In the genomic region with DNA sequence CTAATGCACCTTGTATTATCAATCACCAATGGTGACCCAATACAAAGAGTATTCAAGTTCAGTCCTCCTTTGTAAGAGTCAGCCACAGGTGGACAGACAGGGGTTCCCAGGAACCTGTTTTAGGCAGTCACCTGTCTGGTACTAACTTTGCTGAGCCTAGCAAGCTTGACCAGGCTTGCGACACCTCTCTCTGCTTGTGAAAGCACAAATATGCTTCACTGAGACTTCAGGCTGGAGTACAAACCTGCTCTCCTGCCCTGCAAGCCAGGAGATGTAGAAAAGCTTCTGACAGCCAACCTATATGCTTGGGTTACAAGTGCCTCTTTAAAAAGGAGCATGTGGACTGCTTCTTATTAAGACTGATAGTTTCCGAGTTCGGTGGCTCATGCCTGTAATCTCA, we compare ENCODE assay signal across 23 mouse cellular contexts. TPM values are rescaled to one million over a fixed set of nuclear protein-coding genes. Genes with fewer than 3 reads are reported as not detected.
DNase-seq lines count a peak whose midpoint lies in the region; ATAC-seq and TF ChIP-seq lines count a peak whose summit lies in the region.
"Had no signal": no experiment of that assay in that cellular context is flagged by ENCODE, and none has a peak within 500 bp of the region (broad histone marks: within the 10 kb centered on the region; RNA-seq: fewer than 3 reads in every experiment).

No protein-coding gene starts in this region.

- ATAC-seq in heart, embryonic 13.5 days (ENCODE audit: extremely low read depth, insufficient number of reproducible peaks, low FRiP score, low TSS enrichment): no peak
- ATAC-seq in lung, embryonic 16.5 days (ENCODE audit: low read depth): peak; percentile 71
- no peak for ATAC-seq in stomach, embryonic 16.5 days (ENCODE audit: insufficient read depth, low FRiP score)
- no peak for ATAC-seq in inflammation-experienced regulatory T-cells, adult 6 months
- ATAC-seq: midbrain, embryonic 13.5 days had no signal

- no peaks in the 10 kb centered on the region for H3K9me3 ChIP-seq in heart, embryonic 13.5 days
- H3K9me3 ChIP-seq in lung, embryonic 16.5 days (ENCODE audit: control insufficient read depth, low read length): no peaks in the 10 kb centered on the region
- H3K9me3 ChIP-seq in stomach, embryonic 16.5 days (replicated peaks; ENCODE audit: control insufficient read depth, low read length): no peaks in the 10 kb centered on the region
- H3K9me3 ChIP-seq: embryonic facial prominence, embryonic 12.5 days; liver, embryonic 13.5 days; midbrain, embryonic 13.5 days; neural tube, embryonic 13.5 days had no signal

- H3K4me3 ChIP-seq in heart, embryonic 13.5 days: no peak overlapping the region
- H3K4me3 ChIP-seq in lung, adult 2 months (replicated peaks; ENCODE audit: extremely low read depth, low read depth, low read length): no peak overlapping the region
- H3K4me3 ChIP-seq in lung, embryonic 16.5 days (ENCODE audit: low read length): no peak overlapping the region
- no peak overlapping the region for H3K4me3 ChIP-seq in stomach, embryonic 16.5 days (replicated peaks; ENCODE audit: low read length)
- H3K4me3 ChIP-seq in layer of hippocampus, adult 2 months: no peak overlapping the region
- H3K4me3 ChIP-seq: embryonic facial prominence, embryonic 12.5 days; gastrocnemius, adult 2 months; left cerebral cortex, adult 2 months; liver, embryonic 13.5 days; midbrain, embryonic 13.5 days; neural tube, embryonic 13.5 days had no signal

- H3K9ac ChIP-seq in heart, embryonic 13.5 days: 0 out of 2 replicates have a peak overlapping the region, but pooled peaks have one; percentile 8
- no peak overlapping the region for H3K9ac ChIP-seq in lung, embryonic 16.5 days (ENCODE audit: low read length)
- no peak overlapping the region for H3K9ac ChIP-seq in stomach, embryonic 16.5 days (ENCODE audit: low read length)
- H3K9ac ChIP-seq: embryonic facial prominence, embryonic 12.5 days; liver, embryonic 13.5 days; midbrain, embryonic 13.5 days; neural tube, embryonic 13.5 days had no signal

- no peak for TF ChIP-seq POLR2A in lung, adult 2 months (IDR thresholded peaks at IDR 0.05; ENCODE audit: borderline replicate concordance, extremely low read depth, low read depth, low read length)

- WGBS in heart, embryonic 13.5 days: 33% methylated on average over 3 of the region's 3 CpGs
- WGBS in lung, adult 2 months: 39% methylated on average over 3 of the region's 3 CpGs
- 27% methylated on average over 3 of the region's 3 CpGs for WGBS in lung, embryonic 16.5 days
- 46% methylated on average over 3 of the region's 3 CpGs for WGBS in stomach, embryonic 16.5 days

- no peaks in the 10 kb centered on the region for H3K27me3 ChIP-seq in heart, embryonic 13.5 days (replicated peaks)
- H3K27me3 ChIP-seq in lung, embryonic 16.5 days (ENCODE audit: control insufficient read depth, insufficient read depth, low read depth, low read length): no peaks in the 10 kb centered on the region
- H3K27me3 ChIP-seq in stomach, embryonic 16.5 days (ENCODE audit: control insufficient read depth, insufficient read depth, low read length): no peaks in the 10 kb centered on the region
- H3K27me3 ChIP-seq: CH12.LX; embryonic facial prominence, embryonic 12.5 days; liver, embryonic 13.5 days; midbrain, embryonic 13.5 days; neural tube, embryonic 13.5 days had no signal

- H3K4me2 ChIP-seq in heart, embryonic 13.5 days: peak overlapping the region; percentile 20; the same call in 1 of the 2 replicates
- no peak overlapping the region for H3K4me2 ChIP-seq in lung, embryonic 16.5 days (ENCODE audit: low read depth, low read length)
- H3K4me2 ChIP-seq in stomach, embryonic 16.5 days (ENCODE audit: low read depth, low read length): no peak overlapping the region
- H3K4me2 ChIP-seq: embryonic facial prominence, embryonic 12.5 days; liver, embryonic 13.5 days; midbrain, embryonic 13.5 days; neural tube, embryonic 13.5 days had no signal

- DNase-seq in heart, adult 11 months: no peak
- peak; percentile 14 to 59 for DNase-seq in lung, adult 18-20 months
- DNase-seq in lung, adult 2 months: no peak
- DNase-seq in layer of hippocampus, adult 2 months (ENCODE audit: low spot score in 2 of 2): no peak
- DNase-seq: adrenal gland, postnatal 14 days; cerebellum, adult 9-11 months; gastrocnemius, adult 2 months; kidney, adult 18-20 months; left cerebral cortex, postnatal 4 days; liver, embryonic 13.5 days; right cerebral cortex, adult 18-20 months; thymus, postnatal 36 days had no signal

- H3K4me1 ChIP-seq in heart, embryonic 13.5 days: peaks cover 34% of the 10 kb centered on the region
- no peaks in the 10 kb centered on the region for H3K4me1 ChIP-seq in lung, adult 2 months (ENCODE audit: control insufficient read depth, insufficient read depth, low read length)
- H3K4me1 ChIP-seq in lung, embryonic 16.5 days (replicated peaks; ENCODE audit: control insufficient read depth, insufficient read depth, low read length): no peaks in the 10 kb centered on the region
- H3K4me1 ChIP-seq in stomach, embryonic 16.5 days (ENCODE audit: control insufficient read depth, insufficient read depth, low read length): no peaks in the 10 kb centered on the region
- H3K4me1 ChIP-seq: midbrain, embryonic 13.5 days; neural tube, embryonic 13.5 days had no signal

- H3K27ac ChIP-seq in heart, embryonic 13.5 days (replicated peaks): peak overlapping the region; percentile 40; the same call in 1 of the 2 replicates
- no peak overlapping the region for H3K27ac ChIP-seq in lung, embryonic 16.5 days (ENCODE audit: low read length)
- H3K27ac ChIP-seq in stomach, embryonic 16.5 days (ENCODE audit: low read length): peak overlapping the region; percentile 31; the same call in 1 of the 2 replicates
- H3K27ac ChIP-seq in layer of hippocampus, adult 2 months: no peak overlapping the region
- H3K27ac ChIP-seq: embryonic facial prominence, embryonic 12.5 days; gastrocnemius, adult 2 months; kidney, postnatal 0 days; left cerebral cortex, adult 2 months; liver, embryonic 13.5 days; midbrain, embryonic 13.5 days; neural tube, embryonic 13.5 days had no signal

- TF ChIP-seq CTCF in lung, adult 2 months (IDR thresholded peaks at IDR 0.05; ENCODE audit: insufficient read depth, low read length): no peak
- TF ChIP-seq CTCF in layer of hippocampus, adult 2 months (conservative IDR thresholded peaks at IDR 0.05): no peak

- no peaks in the 10 kb centered on the region for H3K36me3 ChIP-seq in heart, embryonic 13.5 days
- no peaks in the 10 kb centered on the region for H3K36me3 ChIP-seq in lung, embryonic 16.5 days (ENCODE audit: control insufficient read depth, insufficient read depth, low read length)
- no peaks in the 10 kb centered on the region for H3K36me3 ChIP-seq in stomach, embryonic 16.5 days (ENCODE audit: control insufficient read depth, insufficient read depth, low read length)
- H3K36me3 ChIP-seq: embryonic facial prominence, embryonic 12.5 days; liver, embryonic 13.5 days; midbrain, embryonic 13.5 days; neural tube, embryonic 13.5 days had no signal

RNA-seq across cellular contexts. Expression of gene Dsp, which starts 22.8 kb away (rescaled TPM):
- polyA plus RNA-seq in heart, embryonic 13.5 days (2015; fragmentation: Nextera tagmentation; extraction: Ambion mirVana): 29.9 and 31.9 TPM in 2 replicates
- polyA plus RNA-seq in lung, adult 2 months (2012; rRNA removed): 6.0 and 19.0 TPM in 2 replicates
- 7.3 and 7.7 TPM in 2 replicates for polyA plus RNA-seq in lung, embryonic 16.5 days (2015; fragmentation: Nextera tagmentation; extraction: Ambion mirVana)
- polyA plus RNA-seq in stomach, embryonic 16.5 days (2015; fragmentation: Nextera tagmentation; extraction: Ambion mirVana): 36.4 and 45.1 TPM in 2 replicates
- total RNA-seq in layer of hippocampus, adult 2 months (2021): 10 to 100 TPM; 14.2 to 14.7 TPM
- polyA plus RNA-seq in inflammation-experienced regulatory T-cells, adult 6 months (2017; shearing (Covaris generic)): under 1 TPM; 0.09 to 0.31 (median 0.28) TPM
- total RNA-seq: MEL had no signal

Comparison
In these comparisons a context has a peak if more than half of its experiments do, and no peak if none do; other contexts are left out.
1. DNase-seq: peak in lung, adult 18-20 months (2 of 2); none in heart, adult 11 months (single experiment), lung, adult 2 months (single experiment) and layer of hippocampus, adult 2 months (0 of 2).
2. H3K27ac ChIP-seq: peak in heart, embryonic 13.5 days (single experiment) and stomach, embryonic 16.5 days (single experiment); none in lung, embryonic 16.5 days (single experiment) and layer of hippocampus, adult 2 months (single experiment).